Mouse (Mus musculus): ENCODE data around the gene Fosl1.

- TF ChIP-seq CTCF (IDR thresholded peaks at IDR 0.05; ENCODE audit: control insufficient read depth, insufficient read depth, low read length) (no peak), POLR2A (IDR thresholded peaks at IDR 0.05; ENCODE audit: borderline replicate concordance, control insufficient read depth, low read depth, low read length) (no peak)
Measured at GRCm38 (mm10) chr19:5429806-5430205, 17.5 kb upstream of the Fosl1 start.

Data from bone marrow, adult 2 months (tissue).